In the genomic region with DNA sequence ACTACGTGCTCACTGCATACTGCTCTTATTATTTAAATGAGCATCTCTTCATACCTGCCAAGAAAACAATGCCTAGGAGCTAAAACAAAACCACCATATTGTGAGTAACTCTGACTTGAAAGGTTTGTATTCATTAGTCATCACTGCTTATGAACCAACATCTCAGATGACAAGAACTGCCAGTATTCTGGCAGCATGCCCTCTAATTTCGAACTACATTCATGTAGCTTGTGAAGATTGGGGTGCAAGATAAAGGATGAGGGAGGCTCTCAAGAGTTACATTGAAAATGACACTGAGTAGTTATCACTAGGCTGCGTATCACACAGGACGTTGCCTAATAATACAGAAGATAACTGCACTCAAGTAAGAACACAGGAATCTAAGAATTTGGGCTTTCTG, we compare ENCODE assay signal across 23 mouse cellular contexts. TPM values are rescaled to one million over a fixed set of nuclear protein-coding genes. Genes with fewer than 3 reads are reported as not detected.
DNase-seq lines count a peak whose midpoint lies in the region; ATAC-seq and TF ChIP-seq lines count a peak whose summit lies in the region.
"Had no signal": no experiment of that assay in that cellular context is flagged by ENCODE, and none has a peak within 500 bp of the region (broad histone marks: within the 10 kb centered on the region; RNA-seq: fewer than 3 reads in every experiment).

No protein-coding gene starts in this region.

- no peak overlapping the region for H3K9ac ChIP-seq in hindbrain, postnatal 0 days (replicated peaks; ENCODE audit: low read length)
- H3K9ac ChIP-seq: forebrain, embryonic 15.5 days; limb, embryonic 15.5 days; midbrain, embryonic 12.5 days had no signal

- 0 out of 2 replicates have a peak, but pooled peaks have one; percentile 23 for ATAC-seq in megakaryocyte progenitor cell, adult 5-6 weeks (replicated peaks; ENCODE audit: poor library complexity)
- ATAC-seq in hindbrain, postnatal 0 days: no peak
- ATAC-seq: forebrain, embryonic 15.5 days; hindbrain, embryonic 16.5 days; intestine, embryonic 16.5 days had no signal

- TF ChIP-seq CTCF in hindbrain, postnatal 0 days (IDR thresholded peaks at IDR 0.05; ENCODE audit: low read depth): no peak

- H3K4me1 ChIP-seq in hindbrain, postnatal 0 days (ENCODE audit: insufficient read depth, low read length): no peaks in the 10 kb centered on the region
- H3K4me1 ChIP-seq: embryonic facial prominence, embryonic 10.5 days; forebrain, embryonic 15.5 days; hindbrain, embryonic 10.5 days; limb, embryonic 15.5 days; midbrain, embryonic 12.5 days had no signal

- intact Hi-C loops in heart, postnatal 25 days (cut with DNase I): no loop called here

- H3K27ac ChIP-seq in hindbrain, postnatal 0 days: no peak overlapping the region
- H3K27ac ChIP-seq: embryonic facial prominence, embryonic 10.5 days; forebrain, embryonic 15.5 days; hindbrain, embryonic 10.5 days; limb, embryonic 15.5 days; midbrain, embryonic 12.5 days; stomach, postnatal 0 days had no signal

- no peaks in the 10 kb centered on the region for H3K27me3 ChIP-seq in hindbrain, postnatal 0 days (ENCODE audit: insufficient read depth, low read length)
- H3K27me3 ChIP-seq: forebrain, embryonic 15.5 days; limb, embryonic 15.5 days; midbrain, embryonic 12.5 days had no signal

- WGBS in hindbrain, postnatal 0 days: 77% methylated on average over 4 of the region's 4 CpGs

- DNase-seq in heart, adult 11 months: peak; percentile 33
- no peak for DNase-seq in heart, postnatal 25 days (ENCODE audit: low spot score)
- DNase-seq in 416B (ENCODE audit: low read depth): peak; percentile 80
- DNase-seq in NIH3T3 (ENCODE audit: low read depth): peak; percentile 61
- DNase-seq in hindbrain, postnatal 0 days (ENCODE audit: low spot score): no peak
- DNase-seq in kidney, adult 18-20 months: no peak
- DNase-seq: cerebellum, adult 2 months; gastrocnemius, postnatal 10 days; kidney, postnatal 36 days; layer of hippocampus, adult 9-11 months; left cerebral cortex, postnatal 4 days; right cerebral cortex, postnatal 14 days; thymus, postnatal 25 days had no signal

- H3K4me3 ChIP-seq in hindbrain, postnatal 0 days (ENCODE audit: low read length): no peak overlapping the region
- H3K4me3 ChIP-seq: embryonic facial prominence, embryonic 10.5 days; forebrain, embryonic 15.5 days; hindbrain, embryonic 10.5 days; limb, embryonic 15.5 days; midbrain, embryonic 12.5 days had no signal

- no peaks in the 10 kb centered on the region for H3K9me3 ChIP-seq in hindbrain, postnatal 0 days (ENCODE audit: low read length)
- H3K9me3 ChIP-seq: embryonic facial prominence, embryonic 10.5 days; forebrain, embryonic 15.5 days; hindbrain, embryonic 10.5 days; limb, embryonic 15.5 days; midbrain, embryonic 12.5 days had no signal

- H3K36me3 ChIP-seq in hindbrain, postnatal 0 days (ENCODE audit: insufficient read depth, low read length): peaks cover 74% of the 10 kb centered on the region

- H3K4me2 ChIP-seq in hindbrain, postnatal 0 days (ENCODE audit: low read depth, low read length): no peak overlapping the region
- H3K4me2 ChIP-seq: forebrain, embryonic 15.5 days; heart, embryonic 11.5 days; limb, embryonic 15.5 days; midbrain, embryonic 12.5 days had no signal

RNA-seq across cellular contexts. Expression of a gene that starts 51.0 kb away (rescaled TPM):
- total RNA-seq in heart, postnatal 25 days (2021): 10 to 100 TPM; 36.0 to 40.8 TPM
- total RNA-seq in megakaryocyte progenitor cell, adult 5-6 weeks (2015): 7.1 and 8.5 TPM in 2 replicates
- total RNA-seq in megakaryocyte progenitor cell, adult 5-6 weeks (2017): 12.2 and 14.0 TPM in 2 replicates
- 33.8 and 39.0 TPM in 2 replicates for total RNA-seq in hindbrain, postnatal 0 days (2014; rRNA removed)
- 43.2 and 43.6 TPM in 2 replicates for polyA plus RNA-seq in hindbrain, postnatal 0 days (2015; fragmentation: Nextera tagmentation; extraction: Ambion mirVana)

RNA-seq across cellular contexts. Expression of a gene that starts 51.1 kb away (rescaled TPM):
- 10 to 100 TPM; 11.7 to 12.0 TPM for total RNA-seq in heart, postnatal 25 days (2021)
- 7.4 and 8.9 TPM in 2 replicates for total RNA-seq in megakaryocyte progenitor cell, adult 5-6 weeks (2015)
- total RNA-seq in megakaryocyte progenitor cell, adult 5-6 weeks (2017): 5.1 and 9.3 TPM in 2 replicates
- 9.3 and 21.5 TPM in 2 replicates for total RNA-seq in hindbrain, postnatal 0 days (2014; rRNA removed)
- 27.5 and 27.8 TPM in 2 replicates for polyA plus RNA-seq in hindbrain, postnatal 0 days (2015; fragmentation: Nextera tagmentation; extraction: Ambion mirVana)

Comparison
In these comparisons a context has a peak if more than half of its experiments do, and no peak if none do; other contexts are left out.
1. DNase-seq: peak in heart, adult 11 months (single experiment), 416B (single experiment) and NIH3T3 (single experiment); none in heart, postnatal 25 days (single experiment), hindbrain, postnatal 0 days (single experiment) and kidney, adult 18-20 months (single experiment).